Mouse (Mus musculus): Measurements from ENCODE around the gene G430095P16Rik.

Gene G430095P16Rik

GRCm38 (mm10) chr8:84703466-84704249, 19.1 kb upstream of the G430095P16Rik start:
- DNase-seq (ENCODE audit: low spot score): no peak

GRCm38 (mm10) chr8:84704356-84704755, 18.5 kb upstream of the G430095P16Rik start:
- DNase-seq (ENCODE audit: low spot score): no peak

GRCm38 (mm10) chr8:84704867-84705831, 17.7 kb upstream of the G430095P16Rik start:
- no peak for DNase-seq (ENCODE audit: low spot score)

- DNase-seq (ENCODE audit: low spot score): no peak
Measured at GRCm38 (mm10) chr8:84705960-84706359, 16.8 kb upstream of the G430095P16Rik start.

- DNase-seq (ENCODE audit: low spot score): no peak
Measured at GRCm38 (mm10) chr8:84706610-84707266, 16.1 kb upstream of the G430095P16Rik start.

- no peak for DNase-seq (ENCODE audit: low spot score)
Measured at GRCm38 (mm10) chr8:84707267-84707883, 15.4 kb upstream of the G430095P16Rik start.

GRCm38 (mm10) chr8:84708071-84708541, 14.7 kb upstream of the G430095P16Rik start:
- DNase-seq (ENCODE audit: low spot score): no peak

- DNase-seq (ENCODE audit: low spot score): peak; percentile 91
Measured at GRCm38 (mm10) chr8:84708774-84709475, 13.9 kb upstream of the G430095P16Rik start.

GRCm38 (mm10) chr8:84709931-84710330, 12.9 kb upstream of the G430095P16Rik start:
- DNase-seq (ENCODE audit: low spot score): no peak

GRCm38 (mm10) chr8:84711312-84711711, 11.5 kb upstream of the G430095P16Rik start:
- DNase-seq (ENCODE audit: low spot score): no peak

- no peak for DNase-seq (ENCODE audit: low spot score)
Measured at GRCm38 (mm10) chr8:84711933-84712758, 10.7 kb upstream of the G430095P16Rik start.

- DNase-seq (ENCODE audit: low spot score): no peak
Measured at GRCm38 (mm10) chr8:84712759-84713120, 10.1 kb upstream of the G430095P16Rik start.

GRCm38 (mm10) chr8:84713381-84713780, 9.4 kb upstream of the G430095P16Rik start:
- peak; percentile 70 for DNase-seq (ENCODE audit: low spot score)

- DNase-seq (ENCODE audit: low spot score): no peak
Measured at GRCm38 (mm10) chr8:84714161-84714560, 8.6 kb upstream of the G430095P16Rik start.

- DNase-seq (ENCODE audit: low spot score): no peak
Measured at GRCm38 (mm10) chr8:84715893-84716468, 6.8 kb upstream of the G430095P16Rik start.

GRCm38 (mm10) chr8:84716790-84717189, 6.0 kb upstream of the G430095P16Rik start:
- no peak for DNase-seq (ENCODE audit: low spot score)

GRCm38 (mm10) chr8:84718476-84718875, 4.3 kb upstream of the G430095P16Rik start:
- DNase-seq (ENCODE audit: low spot score): no peak

GRCm38 (mm10) chr8:84718959-84719690, 3.7 kb upstream of the G430095P16Rik start:
- no peak for DNase-seq (ENCODE audit: low spot score)

GRCm38 (mm10) chr8:84722530-84722849, 317 bp upstream of the G430095P16Rik start:
- DNase-seq (ENCODE audit: low spot score): no peak

Data from MN1 (cell line).